ENCODE assay signal across 9 mouse cellular contexts in genomic region chr5:33377176-33377575, GRCm38 (mm10). TPM values are rescaled to one million over a fixed set of nuclear protein-coding genes. Genes with fewer than 3 reads are reported as not detected.
DNase-seq lines count a peak whose midpoint lies in the region; ATAC-seq and TF ChIP-seq lines count a peak whose summit lies in the region.
"Had no signal": no experiment of that assay in that cellular context is flagged by ENCODE, and none has a peak within 500 bp of the region (broad histone marks: within the 10 kb centered on the region; RNA-seq: fewer than 3 reads in every experiment).

No protein-coding gene starts in this region.

- intact Hi-C loops in heart, postnatal 36 days (cut with DNase I), result loop anchor here (10.0 kb wide), 1 partner anchor 558 kb away; the partner anchor contains the start of gene Nelfa

- TF ChIP-seq POLR2A in bone marrow macrophage, adult 2 months (IDR thresholded peaks at IDR 0.05; ENCODE audit: borderline replicate concordance, low read depth, low read length), result no peak

- H3K27ac ChIP-seq in heart, embryonic 11.5 days (ENCODE audit: low read depth, low read length), result peak overlapping the region; percentile 94; the same call in 1 of the 2 replicates
- H3K27ac ChIP-seq in bone marrow macrophage, adult 2 months (ENCODE audit: insufficient read depth, low read depth, low read length), result no peak overlapping the region
- H3K27ac ChIP-seq in midbrain, postnatal 0 days (ENCODE audit: low read depth, low read length), result no peak overlapping the region

- no peak for ATAC-seq in heart, embryonic 11.5 days (replicated peaks; ENCODE audit: insufficient number of reproducible peaks, low FRiP score, low TSS enrichment)
- ATAC-seq in midbrain, postnatal 0 days (ENCODE audit: low FRiP score), result no peak

- WGBS in heart, embryonic 11.5 days (ENCODE audit: insufficient replicate concordance), result 59% methylated on average over 6 of the region's 6 CpGs
- WGBS in midbrain, postnatal 0 days, result 61% methylated on average over 6 of the region's 6 CpGs

- peak overlapping the region; percentile 67 for H3K4me3 ChIP-seq in heart, embryonic 11.5 days (ENCODE audit: low read depth, low read length)
- peak overlapping the region; percentile 68; the same call in 1 of the 2 replicates for H3K4me3 ChIP-seq in bone marrow macrophage, adult 2 months (ENCODE audit: insufficient read depth, low read length)
- H3K4me3 ChIP-seq in midbrain, postnatal 0 days (ENCODE audit: low read depth, low read length), result peak overlapping the region; percentile 67; the same call in 1 of the 2 replicates

- H3K4me2 ChIP-seq in heart, embryonic 11.5 days, result peak overlapping the region; percentile 96
- peak overlapping the region; percentile 90 for H3K4me2 ChIP-seq in midbrain, postnatal 0 days (ENCODE audit: low read depth, low read length, poor library complexity, severe bottlenecking)

- H3K4me1 ChIP-seq in heart, embryonic 11.5 days (ENCODE audit: control insufficient read depth, insufficient read depth, low read length), result peaks cover 10% of the 10 kb centered on the region
- peaks cover 3% of the 10 kb centered on the region; the same call in 1 of the 2 replicates for H3K4me1 ChIP-seq in bone marrow macrophage, adult 2 months (ENCODE audit: control insufficient read depth, insufficient read depth, low read length)
- no peaks in the 10 kb centered on the region; the same call in 1 of the 2 replicates for H3K4me1 ChIP-seq in midbrain, postnatal 0 days (ENCODE audit: insufficient read depth, low read length)

- H3K9me3 ChIP-seq in heart, embryonic 11.5 days (replicated peaks; ENCODE audit: control insufficient read depth, low read length), result no peaks in the 10 kb centered on the region
- no peaks in the 10 kb centered on the region for H3K9me3 ChIP-seq in midbrain, postnatal 0 days (ENCODE audit: low read length)

- H3K9ac ChIP-seq in heart, embryonic 11.5 days (ENCODE audit: low read depth, low read length), result peak overlapping the region; percentile 93
- no peak overlapping the region for H3K9ac ChIP-seq in midbrain, postnatal 0 days (replicated peaks; ENCODE audit: low read length, poor library complexity, severe bottlenecking)

- DNase-seq in heart, postnatal 36 days, result no peak
- peak; percentile 31 for DNase-seq in induced T-regulatory cell, adult 2 months (ENCODE audit: low read depth)
- no peak for DNase-seq in midbrain, postnatal 0 days (ENCODE audit: low spot score)
- no peak for DNase-seq in frontal cortex, postnatal 10 days (ENCODE audit: low spot score in 2 of 2)
- no peak for DNase-seq in embryo, embryonic 10.5 days (ENCODE audit: low spot score)
- DNase-seq in adrenal gland, adult (ENCODE audit: inconsistent age in 2 of 2, low spot score in 1 of 2), result no peak

- peaks cover 14% of the 10 kb centered on the region for H3K36me3 ChIP-seq in heart, embryonic 11.5 days (ENCODE audit: control insufficient read depth, insufficient read depth, low read length)
- H3K36me3 ChIP-seq in midbrain, postnatal 0 days (ENCODE audit: insufficient read depth, low read length), result peaks cover 21% of the 10 kb centered on the region

- no peaks in the 10 kb centered on the region for H3K27me3 ChIP-seq in heart, embryonic 11.5 days (ENCODE audit: control insufficient read depth, insufficient read depth, low read length)
- H3K27me3 ChIP-seq in midbrain, postnatal 0 days (ENCODE audit: insufficient read depth, low read length), result no peaks in the 10 kb centered on the region

- no peak for TF ChIP-seq CTCF in bone marrow macrophage, adult 2 months (IDR thresholded peaks at IDR 0.05; ENCODE audit: low read depth, low read length)
- TF ChIP-seq CTCF in midbrain, postnatal 0 days (IDR thresholded peaks at IDR 0.05), result no peak

RNA-seq across cellular contexts. Expression of gene Uvssa, which starts 1.2 kb away (rescaled TPM):
- 4.0 and 4.2 TPM in 2 replicates for polyA plus RNA-seq in heart, embryonic 11.5 days (2014; fragmentation: Nextera tagmentation; extraction: Ambion mirVana)
- 1 to 10 TPM; 2.8 to 4.0 TPM for total RNA-seq in heart, postnatal 36 days (2021)
- 13.0 and 15.9 TPM in 2 replicates for polyA plus RNA-seq in bone marrow macrophage, adult 2 months (2012; ENCODE audit: insufficient read depth, insufficient read length, missing spikeins)
- 9.5 and 11.8 TPM in 2 replicates for total RNA-seq in midbrain, postnatal 0 days (2014; rRNA removed)
- polyA plus RNA-seq in midbrain, postnatal 0 days (2015; fragmentation: Nextera tagmentation; extraction: Ambion mirVana), result 7.7 and 9.5 TPM in 2 replicates

RNA-seq across cellular contexts. Expression of gene Maea, which starts 41.9 kb away (rescaled TPM):
- 124 and 132 TPM in 2 replicates for polyA plus RNA-seq in heart, embryonic 11.5 days (2014; fragmentation: Nextera tagmentation; extraction: Ambion mirVana)
- 10 to 100 TPM; 81.0 to 86.1 TPM for total RNA-seq in heart, postnatal 36 days (2021)
- 65.9 and 72.7 TPM in 2 replicates for polyA plus RNA-seq in bone marrow macrophage, adult 2 months (2012; ENCODE audit: insufficient read depth, insufficient read length, missing spikeins)
- total RNA-seq in midbrain, postnatal 0 days (2014; rRNA removed), result 136 and 137 TPM in 2 replicates
- polyA plus RNA-seq in midbrain, postnatal 0 days (2015; fragmentation: Nextera tagmentation; extraction: Ambion mirVana), result 122 and 129 TPM in 2 replicates

RNA-seq across cellular contexts. Expression of gene Nkx1-1, which starts 56.6 kb away (rescaled TPM):
- polyA plus RNA-seq in heart, embryonic 11.5 days (2014; fragmentation: Nextera tagmentation; extraction: Ambion mirVana), result not detected in 2 replicates
- total RNA-seq in heart, postnatal 36 days (2021), result not detected
- polyA plus RNA-seq in bone marrow macrophage, adult 2 months (2012; ENCODE audit: insufficient read depth, insufficient read length, missing spikeins), result not detected in 2 replicates
- total RNA-seq in midbrain, postnatal 0 days (2014; rRNA removed), result 0.60 and 1.0 TPM in 2 replicates
- polyA plus RNA-seq in midbrain, postnatal 0 days (2015; fragmentation: Nextera tagmentation; extraction: Ambion mirVana), result 0.18 TPM in 1 of 2 replicates, not detected in the other
- total RNA-seq: common myeloid progenitor, adult 5-6 weeks had no signal
